Mouse (Mus musculus) activated CD4-positive, CD25-positive, alpha-beta regulatory T cell, adult 4 months (primary cell): Measurements from ENCODE around the gene A830031A19Rik. TPM values are rescaled to one million over a fixed set of nuclear protein-coding genes. Genes with fewer than 3 reads are reported as not detected.

Experiments
- ATAC-seq: one replicate; pipeline ENCODE4 v1.8.0; 2017
- polyA plus RNA-seq, 2 experiments: library from polyadenylated mRNA; unstranded; fragments of 100-300 nt; shearing (Covaris generic); gene quantifications; one replicate each; pipeline ENCODE4 v1.2.1; 2017

The A830031A19Rik gene
- polyA plus RNA-seq, 2 experiments from 2014 or later = not detected

DNA sequence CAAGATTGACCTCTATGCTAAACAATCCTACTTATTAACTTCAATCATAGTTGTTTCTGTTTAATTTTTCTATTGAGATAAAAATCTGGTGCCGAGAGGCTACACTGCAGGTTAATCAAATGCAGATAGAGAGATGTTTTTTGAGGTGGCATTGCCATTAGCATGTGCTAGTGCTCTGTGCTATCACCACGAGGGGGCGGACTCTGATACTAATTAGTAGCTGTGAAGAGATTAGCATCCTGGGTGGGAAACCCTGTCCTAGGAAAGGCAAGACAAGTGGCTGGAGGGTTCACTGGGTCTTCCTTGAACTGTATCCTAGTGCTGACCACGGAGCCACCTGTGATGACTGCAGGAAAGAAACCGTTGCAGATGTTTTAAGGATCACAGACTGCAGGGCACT lies 66.6 kb downstream of the A830031A19Rik start:
- ATAC-seq = no peak

DNA sequence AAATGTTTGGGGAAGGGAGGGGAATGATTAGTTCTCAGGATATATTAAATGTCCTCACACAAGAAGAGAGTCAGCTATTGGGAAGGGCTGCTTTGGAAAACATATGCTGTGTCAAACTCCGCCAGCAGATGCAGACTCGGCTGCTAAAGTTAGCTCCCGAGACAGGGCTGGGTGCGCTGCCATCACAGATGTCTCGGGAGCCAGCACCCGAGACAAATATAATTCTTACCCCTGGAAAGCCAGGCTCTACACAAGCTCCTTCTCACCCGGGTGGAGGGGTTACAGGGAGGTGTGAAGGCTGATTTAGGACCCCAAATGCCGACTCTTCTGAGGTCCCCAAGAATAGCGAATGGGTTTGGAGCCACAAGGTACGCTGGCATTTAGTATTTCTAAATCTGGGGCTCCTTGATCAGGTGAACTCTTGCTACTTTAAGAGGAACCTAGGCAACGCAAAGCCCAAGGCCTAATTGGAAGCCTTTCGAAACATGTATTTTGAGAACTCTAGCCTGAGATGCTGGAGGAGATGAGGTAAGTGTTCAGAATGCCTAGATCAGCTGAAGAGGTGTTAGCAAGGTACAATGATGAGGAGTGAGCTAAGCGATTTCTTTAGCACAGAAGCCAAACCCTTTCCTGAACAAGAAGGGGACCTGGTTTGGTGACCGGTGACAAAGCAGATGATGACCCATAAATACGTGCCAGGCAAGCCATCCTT lies 69.3 kb downstream of the A830031A19Rik start:
- no peak for ATAC-seq

DNA sequence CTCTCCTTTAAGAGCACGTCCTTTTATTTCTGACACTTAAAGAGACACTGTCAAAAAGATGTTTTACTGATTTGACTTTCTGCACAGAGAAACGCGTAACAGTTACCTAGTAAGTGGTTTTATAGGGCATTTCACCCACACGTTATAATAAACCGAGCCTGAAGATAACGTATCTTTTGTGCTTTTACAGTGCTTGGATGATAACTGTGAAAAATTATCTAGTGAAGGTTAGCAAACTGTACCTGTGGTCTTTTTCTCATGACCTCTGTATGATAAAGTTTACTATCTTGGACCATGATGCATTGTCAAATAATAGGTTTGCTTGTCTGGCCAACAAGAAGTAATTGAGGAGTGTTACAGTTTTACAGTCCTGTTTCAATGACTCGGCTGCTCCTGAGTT lies 74.2 kb downstream of the A830031A19Rik start:
- no peak for ATAC-seq

Other genes with a start within 250 kb of the A830031A19Rik start
- gene Papolg, start 179.8 kb downstream of the A830031A19Rik start, polyA plus RNA-seq = 10 to 100 TPM; 34.0 to 43.1 TPM
- under 1 TPM; 0.37 to 0.96 TPM for gene Bcl11a, start 3.0 kb upstream of the A830031A19Rik start, polyA plus RNA-seq